Mouse (Mus musculus) heart, embryonic 14.5 days (tissue): ENCODE results near the gene Calr. TPM values are rescaled to one million over a fixed set of nuclear protein-coding genes. Genes with fewer than 3 reads are reported as not detected.

Experiments
- ATAC-seq: fragments of 200-750 bp; cut with Nextera tagmentation; 2 replicates; pipeline ENCODE4 v1.8.0; 2017; ENCODE audit warnings: low read depth, moderate TSS enrichment; ENCODE audit not compliant: insufficient number of reproducible peaks, insufficient read depth, low FRiP score
- H3K27ac ChIP-seq, 2 experiments: fragments of 200-500 bp in 1 of 2; fragments of 300-500 bp in 1 of 2; sonication (generic) in 1 of 2; replicated peaks in 1 of 2; 2 replicates each; pipeline ENCODE4 v1.5.1; 2012 to 2014; ENCODE audit warnings: low read depth in 2 of 2, low read length in 2 of 2, control low read depth in 1 of 2, mild to moderate bottlenecking in 1 of 2, mixed read lengths in 1 of 2; ENCODE audit not compliant: control insufficient read depth in 1 of 2, insufficient read depth in 1 of 2
- H3K27me3 ChIP-seq: fragments of 300-500 bp; sonication (generic); 2 replicates; pipeline ENCODE4 v1.6.1; 2014; ENCODE audit warnings: mild to moderate bottlenecking, low read length, control low read depth; ENCODE audit not compliant: control insufficient read depth, insufficient read depth
- H3K36me3 ChIP-seq: fragments of 300-500 bp; sonication (generic); 2 replicates; pipeline ENCODE4 v1.6.1; 2014; ENCODE audit warnings: mild to moderate bottlenecking, control low read depth, low read length, mixed read lengths; ENCODE audit not compliant: control insufficient read depth, insufficient read depth
- H3K4me1 ChIP-seq, 2 experiments: fragments of 200-500 bp in 1 of 2; fragments of 300-500 bp in 1 of 2; sonication (generic) in 1 of 2; 2 replicates each; pipeline ENCODE4 v1.6.1; 2012 to 2014; ENCODE audit warnings: low read length in 2 of 2, control low read depth in 1 of 2, mixed read lengths in 1 of 2; ENCODE audit not compliant: control insufficient read depth in 2 of 2, insufficient read depth in 2 of 2
- H3K4me2 ChIP-seq: fragments of 300-500 bp; sonication (generic); 2 replicates; pipeline ENCODE4 v1.6.1; 2014; ENCODE audit warnings: mild to moderate bottlenecking, low read length
- H3K4me3 ChIP-seq, 2 experiments: fragments of 200-500 bp in 1 of 2; fragments of 300-500 bp in 1 of 2; sonication (generic) in 1 of 2; 2 replicates each; pipeline ENCODE4 v1.5.1; 2012 to 2014; ENCODE audit warnings: low read length in 2 of 2, mild to moderate bottlenecking in 2 of 2, control low read depth in 1 of 2, low read depth in 1 of 2, moderate library complexity in 1 of 2; ENCODE audit not compliant: control insufficient read depth in 1 of 2, insufficient read depth in 1 of 2
- H3K9ac ChIP-seq: fragments of 300-500 bp; sonication (generic); 2 replicates; pipeline ENCODE4 v1.6.1; 2014; ENCODE audit warnings: mild to moderate bottlenecking, low read length
- H3K9me3 ChIP-seq: fragments of 300-500 bp; sonication (generic); 2 replicates; pipeline ENCODE4 v1.6.1; 2016; ENCODE audit warnings: low read length, control low read depth; ENCODE audit not compliant: control insufficient read depth
- WGBS: fragments of 180-500 bp; shearing (Covaris S2); extraction: QIAGEN DNeasy Blood & Tissue Kit; methylation state at CpG from one replicate; pipeline ENCODE4 v1.1.7; 2014; 5-methylcytosine and 5-hydroxymethylcytosine counted together
- microRNA-seq: library from miRNA; unstranded; fragments of <30 nt; microRNA quantifications from one replicate; pipeline ENCODE4, GENCODE M21; 2016
- polyA plus RNA-seq: library from polyadenylated mRNA; unstranded; fragments of >200 nt; fragmentation: Nextera tagmentation; extraction: Ambion mirVana; gene quantifications from 2 replicates; pipeline ENCODE4 v1.2.1, GENCODE M21; 2014

Gene Calr
- polyA plus RNA-seq, 1 experiment from 2014 or later: 500 TPM

DNA sequence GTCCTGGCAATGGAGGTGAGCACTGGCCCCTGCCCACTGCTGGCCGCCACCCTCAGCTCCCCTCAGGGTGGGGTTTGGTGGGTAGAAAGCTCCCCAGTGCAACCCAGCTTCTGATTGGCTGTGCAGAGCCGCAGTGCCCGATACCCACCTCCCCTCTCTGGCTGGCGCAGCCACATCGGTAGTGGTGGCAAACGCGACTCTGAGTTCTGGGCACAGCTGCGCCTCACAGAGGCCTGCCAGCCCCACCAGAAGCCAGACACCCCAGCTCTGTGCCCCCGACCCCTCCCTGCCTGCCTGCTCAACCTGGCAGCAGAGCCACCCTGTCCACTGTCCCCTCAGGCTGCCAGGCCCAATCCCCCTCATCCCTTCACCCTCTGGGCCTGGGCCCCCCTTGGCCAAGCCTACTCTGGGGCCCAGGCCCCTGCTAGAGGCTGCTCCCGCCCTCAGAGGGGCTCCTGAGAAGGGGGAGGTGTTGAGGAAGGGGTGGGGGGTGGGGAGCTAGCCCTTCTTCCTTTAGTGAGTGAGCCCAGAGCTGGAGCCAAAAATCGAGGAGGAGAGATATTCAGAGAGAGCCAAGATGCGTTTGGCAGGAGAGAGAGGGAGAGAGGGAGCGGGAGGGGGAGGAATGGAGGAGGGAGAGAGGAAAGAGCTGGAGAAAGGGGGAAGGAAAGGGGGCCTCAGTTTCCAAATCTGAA, 52.8 kb downstream of the Calr start:
- peaks cover 12% of the 10 kb centered on the region for H3K36me3 ChIP-seq
- H3K4me2 ChIP-seq: peak overlapping the region; percentile 35
- no peaks in the 10 kb centered on the region for H3K9me3 ChIP-seq
- H3K4me3 ChIP-seq: no peak overlapping the region
- ATAC-seq: peak; percentile 24; the same call in 1 of the 2 replicates
- 53% methylated on average over 13 of the region's 13 CpGs for WGBS
- peaks cover 31 to 53% of the 10 kb centered on the region in 2 experiments for H3K4me1 ChIP-seq
- peak overlapping the region; percentile 57; the same call in 1 of the 2 replicates for H3K9ac ChIP-seq
- H3K27ac ChIP-seq: peak overlapping the region; percentile 9 to 62; a peak in 2 of 4 replicates
- peaks cover 53% of the 10 kb centered on the region for H3K27me3 ChIP-seq

DNA sequence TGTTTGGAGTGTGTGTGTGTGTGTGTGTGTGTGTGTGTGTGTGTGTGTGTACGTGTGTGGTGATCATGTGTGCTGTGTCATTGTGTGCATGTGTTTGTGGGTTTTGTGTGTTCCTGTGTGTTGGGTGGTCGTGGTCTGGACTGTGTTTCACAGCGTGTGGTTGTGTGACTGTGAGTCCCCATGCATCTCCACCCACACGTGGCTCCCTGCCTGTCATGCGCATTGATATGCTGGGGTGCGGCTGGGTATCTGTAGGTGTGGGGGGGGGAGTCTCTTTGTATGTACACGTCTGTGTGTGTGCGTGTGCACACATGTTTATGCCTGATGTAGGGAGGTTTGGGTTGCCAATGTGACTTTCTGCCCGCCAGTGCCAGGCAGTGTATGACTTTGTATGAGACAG, 53.6 kb downstream of the Calr start:
- no peak overlapping the region for H3K27ac ChIP-seq
- H3K4me2 ChIP-seq: no peak overlapping the region
- H3K4me1 ChIP-seq: peaks cover 26 to 53% of the 10 kb centered on the region in 2 experiments
- peaks cover 53% of the 10 kb centered on the region for H3K27me3 ChIP-seq
- 87% methylated on average over 9 of the region's 9 CpGs for whole genome bisulfite sequencing
- H3K4me3 ChIP-seq: no peak overlapping the region
- ATAC-seq: no peak
- H3K36me3 ChIP-seq: peaks cover 12% of the 10 kb centered on the region
- no peak overlapping the region for H3K9ac ChIP-seq
- H3K9me3 ChIP-seq: no peaks in the 10 kb centered on the region

DNA sequence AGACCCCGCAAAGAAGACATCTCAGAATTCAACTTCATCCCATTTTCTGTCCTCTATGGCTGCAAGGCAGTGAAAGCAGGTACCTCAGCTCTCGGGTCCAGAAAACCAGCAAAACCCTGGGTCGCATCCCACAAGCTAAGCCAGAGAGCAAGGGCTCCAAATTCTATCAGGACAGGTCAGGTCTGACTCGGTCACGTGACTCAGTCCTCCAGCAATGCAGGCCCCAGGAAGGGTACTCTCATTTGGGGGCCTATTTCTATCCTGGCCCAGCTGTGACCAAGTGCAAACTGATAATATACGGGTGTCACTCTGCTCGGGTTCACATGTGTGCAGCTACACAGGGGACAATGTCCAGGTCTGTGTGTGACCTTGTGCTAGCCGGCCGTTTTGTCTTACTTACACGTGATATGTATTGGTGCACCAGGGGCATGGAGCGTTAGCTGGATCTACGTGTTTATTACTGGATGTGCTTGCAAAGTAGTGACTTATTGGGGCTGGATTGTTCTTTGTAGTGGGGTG, 54.2 kb downstream of the Calr start:
- peaks cover 12% of the 10 kb centered on the region for H3K36me3 ChIP-seq
- 65% methylated on average over 12 of the region's 12 CpGs for WGBS
- H3K4me1 ChIP-seq: peaks cover 28 to 51% of the 10 kb centered on the region in 2 experiments
- no peaks in the 10 kb centered on the region for H3K9me3 ChIP-seq
- no peak overlapping the region for H3K4me3 ChIP-seq
- no peak overlapping the region for H3K9ac ChIP-seq
- H3K27ac ChIP-seq: no peak overlapping the region
- H3K27me3 ChIP-seq: peaks cover 53% of the 10 kb centered on the region
- H3K4me2 ChIP-seq: no peak overlapping the region
- ATAC-seq: no peak

Small RNA genes within 50 kb of the gene (microRNA-seq; reads per million reads assigned to microRNA genes)
- 2.8 reads per million, percentile 3 among the genes with 10 or more reads in this experiment for gene Mir7069

Other genes with a start within 250 kb of the Calr start
- gene Ier2, start 184.1 kb downstream of the Calr start, polyA plus RNA-seq: 36.4 and 43.8 TPM in 2 replicates
- 46.1 and 50.0 TPM in 2 replicates for gene Trmt1, start 160.6 kb downstream of the Calr start, polyA plus RNA-seq
- gene Nacc1, start 159.1 kb downstream of the Calr start, polyA plus RNA-seq: 15.1 and 17.4 TPM in 2 replicates
- 12.1 and 13.7 TPM in 2 replicates for gene Lyl1, start 145.5 kb downstream of the Calr start, polyA plus RNA-seq
- 5.2 and 5.9 TPM in 2 replicates for gene G430095P16Rik, start 123.9 kb downstream of the Calr start, polyA plus RNA-seq
- 16.3 and 16.8 TPM in 2 replicates for gene Nfix, start 46.6 kb downstream of the Calr start, polyA plus RNA-seq
- 5.9 and 6.6 TPM in 2 replicates for gene Dand5, start 24.1 kb downstream of the Calr start, polyA plus RNA-seq
- 49.9 and 53.0 TPM in 2 replicates for gene Gadd45gip1, start 15.4 kb downstream of the Calr start, polyA plus RNA-seq
- gene Rad23a, start 6.3 kb downstream of the Calr start, polyA plus RNA-seq: 122 and 125 TPM in 2 replicates
- 47.6 and 50.7 TPM in 2 replicates for gene Farsa, start 10.1 kb upstream of the Calr start, polyA plus RNA-seq
- gene Syce2, start 25.2 kb upstream of the Calr start, polyA plus RNA-seq: 23.7 and 25.2 TPM in 2 replicates
- gene Gcdh, start 47.0 kb upstream of the Calr start, polyA plus RNA-seq: 34.0 and 38.6 TPM in 2 replicates
- 1.8 and 2.5 TPM in 2 replicates for gene Klf1, start 55.0 kb upstream of the Calr start, polyA plus RNA-seq
- 4.5 and 5.5 TPM in 2 replicates for gene Dnase2a, start 61.6 kb upstream of the Calr start, polyA plus RNA-seq
- 0.08 and 0.23 TPM in 2 replicates for gene Mast1, start 90.4 kb upstream of the Calr start, polyA plus RNA-seq
- 0.12 TPM in 1 of 2 replicates, not detected in the other for gene Rtbdn, start 100.1 kb upstream of the Calr start, polyA plus RNA-seq
- gene Gm49661, start 122.5 kb upstream of the Calr start, polyA plus RNA-seq: not detected in 2 replicates
- 792 and 804 TPM in 2 replicates for gene Prdx2, start 122.7 kb upstream of the Calr start, polyA plus RNA-seq
- gene Rnaseh2a, start 122.8 kb upstream of the Calr start, polyA plus RNA-seq: 71.8 and 80.8 TPM in 2 replicates
- 10.1 and 10.9 TPM in 2 replicates for gene Junb, start 131.8 kb upstream of the Calr start, polyA plus RNA-seq
- gene Hook2, start 143.7 kb upstream of the Calr start, polyA plus RNA-seq: 5.0 and 5.1 TPM in 2 replicates
- gene Best2, start 167.6 kb upstream of the Calr start, polyA plus RNA-seq: not detected in 2 replicates
- 91.5 and 109 TPM in 2 replicates for gene Asna1, start 178.3 kb upstream of the Calr start, polyA plus RNA-seq
- 92.0 and 95.9 TPM in 2 replicates for gene Trir, start 179.9 kb upstream of the Calr start, polyA plus RNA-seq
- 13.0 and 15.2 TPM in 2 replicates for gene Tnpo2, start 190.0 kb upstream of the Calr start, polyA plus RNA-seq
- 16.6 and 21.6 TPM in 2 replicates for gene Fbxw9, start 213.1 kb upstream of the Calr start, polyA plus RNA-seq
- gene Gm5741, start 221.0 kb upstream of the Calr start, polyA plus RNA-seq: not detected in 2 replicates
- gene Dhps, start 224.8 kb upstream of the Calr start, polyA plus RNA-seq: 50.7 and 55.8 TPM in 2 replicates
- 125 and 136 TPM in 2 replicates for gene Wdr83os, start 233.8 kb upstream of the Calr start, polyA plus RNA-seq
- gene Wdr83, start 234.4 kb upstream of the Calr start, polyA plus RNA-seq: 35.4 and 43.0 TPM in 2 replicates
- 32.9 and 35.7 TPM in 2 replicates for gene Man2b1, start 236.3 kb upstream of the Calr start, polyA plus RNA-seq